Comparison of ENCODE assay signal across 9 mouse cellular contexts in genomic region chr5:72647418-72647907, GRCm38 (mm10). TPM values are rescaled to one million over a fixed set of nuclear protein-coding genes. Genes with fewer than 3 reads are reported as not detected.
DNase-seq lines count a peak whose midpoint lies in the region; ATAC-seq lines count a peak whose summit lies in the region.
"Had no signal": no experiment of that assay in that cellular context is flagged by ENCODE, and none has a peak within 500 bp of the region (broad histone marks: within the 10 kb centered on the region; RNA-seq: fewer than 3 reads in every experiment).

Gene Nipal1 (plus strand): TSS chr5:72647795.

- peak; percentile 88 for ATAC-seq in embryonic facial prominence, embryonic 15.5 days (ENCODE audit: insufficient number of reproducible peaks, low FRiP score, low TSS enrichment, low read depth)

- under 1% methylated on average over 25 of the region's 25 CpGs for WGBS in embryonic facial prominence, embryonic 15.5 days
- WGBS in large intestine, adult 2 months, result 0% methylated on average over 25 of the region's 25 CpGs

- H3K27me3 ChIP-seq in embryonic facial prominence, embryonic 15.5 days, result no peaks in the 10 kb centered on the region

- H3K4me2 ChIP-seq in embryonic facial prominence, embryonic 15.5 days (replicated peaks), result peak within 1 kb of the TSS; percentile 93

- no peaks in the 10 kb centered on the region for H3K36me3 ChIP-seq in embryonic facial prominence, embryonic 15.5 days

- peak within 1 kb of the TSS; percentile 34; the same call in 1 of the 2 replicates for H3K27ac ChIP-seq in embryonic facial prominence, embryonic 15.5 days (replicated peaks)

- peaks cover 10% of the 10 kb centered on the region for H3K4me1 ChIP-seq in embryonic facial prominence, embryonic 15.5 days

- H3K4me3 ChIP-seq in embryonic facial prominence, embryonic 15.5 days (replicated peaks), result peak within 1 kb of the TSS; percentile 57

- intact Hi-C loops in heart, postnatal 10 days (cut with DNase I), result no loop called here

- peak within 1 kb of the TSS; percentile 12; the same call in 1 of the 2 replicates for H3K9ac ChIP-seq in embryonic facial prominence, embryonic 15.5 days

- no peaks in the 10 kb centered on the region for H3K9me3 ChIP-seq in embryonic facial prominence, embryonic 15.5 days (replicated peaks)

- DNase-seq in B cell, adult 2 months, result peak; percentile 64 to 68
- peak; percentile 85 for DNase-seq in T-cell, adult 2 months (ENCODE audit: low spot score)
- peak; percentile 48 to 59 for DNase-seq in heart, postnatal 10 days
- DNase-seq in large intestine, adult 2 months (ENCODE audit: low read depth, low spot score), result peak; percentile 81
- peak; percentile 72 for DNase-seq in mesoderm, embryonic 11.5 days (ENCODE audit: low read depth, low spot score)
- DNase-seq in right cerebral cortex, postnatal 25 days, result peak; percentile 21
- DNase-seq in urinary bladder, postnatal 4 days (ENCODE audit: low spot score in 2 of 2), result peak; percentile 45 to 68

RNA-seq across cellular contexts. Expression of gene Nipal1, which starts in this region (rescaled TPM):
- polyA plus RNA-seq in embryonic facial prominence, embryonic 15.5 days (2015; fragmentation: Nextera tagmentation; extraction: Ambion mirVana), result 10.6 and 16.6 TPM in 2 replicates
- total RNA-seq in heart, postnatal 10 days (2021), result not detected
- 8.1 and 9.7 TPM in 2 replicates for polyA plus RNA-seq in large intestine, adult 2 months (2012; rRNA removed)
- total RNA-seq: left cerebral cortex, postnatal 10 days had no signal

Comparison
In these comparisons a context has a peak if more than half of its experiments do, and no peak if none do; other contexts are left out.
1. Peak in every context shown above with its lines: DNase-seq, ATAC-seq, H3K4me3 ChIP-seq and H3K27ac ChIP-seq.
2. Peak in DNase-seq in heart, postnatal 10 days; RNA of the gene not detected or under 1 TPM.
3. DNase-seq: peak in every context shown above with its lines; median percentile 85 in T-cell, adult 2 months; 81 in large intestine, adult 2 months; 72 in mesoderm, embryonic 11.5 days; 66 in B cell, adult 2 months; 56 in urinary bladder, postnatal 4 days; 54 in heart, postnatal 10 days; 21 in right cerebral cortex, postnatal 25 days.